Mouse (Mus musculus): ENCODE data around the gene C2cd4c. TPM values are rescaled to one million over a fixed set of nuclear protein-coding genes. Genes with fewer than 3 reads are reported as not detected.

The C2cd4c gene
- polyA plus RNA-seq, 1 experiment from 2014 or later: not detected

DNA sequence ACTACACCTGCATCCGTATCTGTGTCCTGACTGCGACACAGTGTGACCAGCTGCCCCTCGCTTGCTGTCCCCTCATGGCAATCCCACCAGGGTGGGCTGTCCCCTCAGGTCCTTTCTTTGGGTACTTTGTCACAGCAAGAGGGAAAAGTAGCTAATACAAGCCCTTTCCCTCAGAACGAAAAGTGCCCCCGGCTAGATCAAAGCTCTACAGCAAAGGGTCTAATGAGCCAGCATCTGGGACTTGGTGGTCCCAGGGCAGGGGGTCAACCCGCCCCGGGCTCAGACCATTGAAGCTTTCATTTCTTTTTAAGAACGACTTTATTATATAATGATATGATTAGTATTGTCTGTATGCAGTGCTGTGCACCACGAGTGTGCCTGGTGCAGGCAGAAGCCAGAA, 35.5 kb downstream of the C2cd4c start:
- no peak for ATAC-seq (replicated peaks; ENCODE audit: extremely low read depth, insufficient read depth, low FRiP score)
- no peak overlapping the region for H3K4me2 ChIP-seq (ENCODE audit: low read depth, low read length)
- WGBS: 74% methylated on average over 9 of the region's 9 CpGs
- H3K27me3 ChIP-seq (ENCODE audit: control insufficient read depth, insufficient read depth, low read length): no peaks in the 10 kb centered on the region; the same call in 1 of the 2 replicates
- no peak overlapping the region for H3K9ac ChIP-seq (ENCODE audit: low read length)
- peaks cover 2% of the 10 kb centered on the region; the same call in 1 of the 2 replicates for H3K9me3 ChIP-seq (replicated peaks; ENCODE audit: control insufficient read depth, low read length)
- H3K36me3 ChIP-seq (ENCODE audit: control insufficient read depth, insufficient read depth): no peaks in the 10 kb centered on the region
- H3K4me3 ChIP-seq (ENCODE audit: low read length): no peak overlapping the region
- no peak overlapping the region for H3K27ac ChIP-seq (ENCODE audit: low read length)
- no peaks in the 10 kb centered on the region for H3K4me1 ChIP-seq (ENCODE audit: control insufficient read depth, insufficient read depth, low read length)

GRCm38 (mm10) chr10:79577376-79577775, 36.4 kb downstream of the C2cd4c start:
- Histone ChIP-seq H3K9me3 (replicated peaks; ENCODE audit: control insufficient read depth, low read length) (peaks cover 2% of the 10 kb centered on the region; the same call in 1 of the 2 replicates), H3K4me2 (ENCODE audit: low read depth, low read length) (no peak overlapping the region), H3K27me3 (ENCODE audit: control insufficient read depth, insufficient read depth, low read length) (no peaks in the 10 kb centered on the region; the same call in 1 of the 2 replicates), H3K9ac (ENCODE audit: low read length) (no peak overlapping the region), H3K27ac (ENCODE audit: low read length) (no peak overlapping the region), H3K4me1 (ENCODE audit: control insufficient read depth, insufficient read depth, low read length) (no peaks in the 10 kb centered on the region), H3K4me3 (ENCODE audit: low read length) (no peak overlapping the region), H3K36me3 (ENCODE audit: control insufficient read depth, insufficient read depth) (no peaks in the 10 kb centered on the region)
- no peak for ATAC-seq (replicated peaks; ENCODE audit: extremely low read depth, insufficient read depth, low FRiP score)
- WGBS: 73% methylated on average over 4 of the region's 4 CpGs

GRCm38 (mm10) chr10:79575754-79576153, 38.1 kb downstream of the C2cd4c start:
- H3K4me2 ChIP-seq (ENCODE audit: low read depth, low read length): no peak overlapping the region
- H3K4me1 ChIP-seq (ENCODE audit: control insufficient read depth, insufficient read depth, low read length): no peaks in the 10 kb centered on the region
- no peaks in the 10 kb centered on the region; the same call in 1 of the 2 replicates for H3K27me3 ChIP-seq (ENCODE audit: control insufficient read depth, insufficient read depth, low read length)
- 71% methylated on average over 6 of the region's 6 CpGs for WGBS
- ATAC-seq (replicated peaks; ENCODE audit: extremely low read depth, insufficient read depth, low FRiP score): no peak
- H3K9ac ChIP-seq (ENCODE audit: low read length): no peak overlapping the region
- no peak overlapping the region for H3K27ac ChIP-seq (ENCODE audit: low read length)
- H3K36me3 ChIP-seq (ENCODE audit: control insufficient read depth, insufficient read depth): no peaks in the 10 kb centered on the region
- peaks cover under 1% of the 10 kb centered on the region; the same call in 1 of the 2 replicates for H3K9me3 ChIP-seq (replicated peaks; ENCODE audit: control insufficient read depth, low read length)
- no peak overlapping the region for H3K4me3 ChIP-seq (ENCODE audit: low read length)

GRCm38 (mm10) chr10:79574796-79575195, 39.0 kb downstream of the C2cd4c start:
- no peak overlapping the region for H3K4me2 ChIP-seq (ENCODE audit: low read depth, low read length)
- no peaks in the 10 kb centered on the region for H3K27me3 ChIP-seq (ENCODE audit: control insufficient read depth, insufficient read depth, low read length)
- H3K4me3 ChIP-seq (ENCODE audit: low read length): no peak overlapping the region
- no peak for ATAC-seq (replicated peaks; ENCODE audit: extremely low read depth, insufficient read depth, low FRiP score)
- no peak overlapping the region for H3K27ac ChIP-seq (ENCODE audit: low read length)
- 88% methylated on average over 6 of the region's 6 CpGs for WGBS
- no peaks in the 10 kb centered on the region for H3K4me1 ChIP-seq (ENCODE audit: control insufficient read depth, insufficient read depth, low read length)
- no peaks in the 10 kb centered on the region for H3K36me3 ChIP-seq (ENCODE audit: control insufficient read depth, insufficient read depth)
- no peaks in the 10 kb centered on the region for H3K9me3 ChIP-seq (replicated peaks; ENCODE audit: control insufficient read depth, low read length)
- no peak overlapping the region for H3K9ac ChIP-seq (ENCODE audit: low read length)

GRCm38 (mm10) chr10:79574350-79574749, 39.5 kb downstream of the C2cd4c start:
- no peak for ATAC-seq (replicated peaks; ENCODE audit: extremely low read depth, insufficient read depth, low FRiP score)
- Histone ChIP-seq H3K4me3 (ENCODE audit: low read length) (no peak overlapping the region), H3K9me3 (replicated peaks; ENCODE audit: control insufficient read depth, low read length) (no peaks in the 10 kb centered on the region), H3K4me2 (ENCODE audit: low read depth, low read length) (no peak overlapping the region), H3K9ac (ENCODE audit: low read length) (no peak overlapping the region), H3K27ac (ENCODE audit: low read length) (no peak overlapping the region), H3K4me1 (ENCODE audit: control insufficient read depth, insufficient read depth, low read length) (no peaks in the 10 kb centered on the region), H3K27me3 (ENCODE audit: control insufficient read depth, insufficient read depth, low read length) (no peaks in the 10 kb centered on the region), H3K36me3 (ENCODE audit: control insufficient read depth, insufficient read depth) (no peaks in the 10 kb centered on the region)
- WGBS: 80% methylated on average over 8 of the region's 8 CpGs

DNA sequence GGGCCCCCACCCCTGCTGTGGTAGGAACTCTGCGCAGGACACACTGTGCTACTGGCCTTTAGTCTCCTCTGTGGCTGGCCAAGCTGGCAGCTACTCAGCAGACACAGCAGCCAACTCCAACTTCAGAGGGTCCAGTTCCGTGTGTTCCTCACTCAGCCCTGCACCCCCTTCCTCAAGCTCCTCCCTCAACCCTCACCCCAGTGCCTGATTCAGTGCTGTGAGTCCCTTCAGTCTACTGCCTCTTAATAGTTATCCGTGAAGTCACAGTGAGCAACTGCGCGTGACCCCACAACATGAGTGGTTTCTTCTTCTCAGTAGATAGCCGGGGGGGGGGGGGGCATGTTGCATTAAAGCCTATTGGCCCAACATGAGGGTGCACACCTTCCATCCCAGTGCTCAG, 40.2 kb downstream of the C2cd4c start:
- Histone ChIP-seq H3K27me3 (ENCODE audit: control insufficient read depth, insufficient read depth, low read length) (no peaks in the 10 kb centered on the region), H3K9me3 (replicated peaks; ENCODE audit: control insufficient read depth, low read length) (no peaks in the 10 kb centered on the region), H3K4me1 (ENCODE audit: control insufficient read depth, insufficient read depth, low read length) (no peaks in the 10 kb centered on the region), H3K4me3 (ENCODE audit: low read length) (no peak overlapping the region), H3K27ac (ENCODE audit: low read length) (no peak overlapping the region), H3K9ac (ENCODE audit: low read length) (no peak overlapping the region), H3K4me2 (ENCODE audit: low read depth, low read length) (no peak overlapping the region), H3K36me3 (ENCODE audit: control insufficient read depth, insufficient read depth) (no peaks in the 10 kb centered on the region)
- WGBS: 83% methylated on average over 6 of the region's 6 CpGs
- ATAC-seq (replicated peaks; ENCODE audit: extremely low read depth, insufficient read depth, low FRiP score): no peak

- Histone ChIP-seq H3K4me1 (ENCODE audit: control insufficient read depth, insufficient read depth, low read length) (no peaks in the 10 kb centered on the region), H3K27me3 (ENCODE audit: control insufficient read depth, insufficient read depth, low read length) (no peaks in the 10 kb centered on the region), H3K36me3 (ENCODE audit: control insufficient read depth, insufficient read depth) (no peaks in the 10 kb centered on the region), H3K4me3 (ENCODE audit: low read length) (no peak overlapping the region), H3K9ac (ENCODE audit: low read length) (no peak overlapping the region), H3K27ac (ENCODE audit: low read length) (no peak overlapping the region), H3K4me2 (ENCODE audit: low read depth, low read length) (no peak overlapping the region), H3K9me3 (replicated peaks; ENCODE audit: control insufficient read depth, low read length) (no peaks in the 10 kb centered on the region)
- WGBS: 77% methylated on average over 2 of the region's 2 CpGs
- no peak for ATAC-seq (replicated peaks; ENCODE audit: extremely low read depth, insufficient read depth, low FRiP score)
Measured at GRCm38 (mm10) chr10:79571314-79571713, 42.5 kb downstream of the C2cd4c start.

DNA sequence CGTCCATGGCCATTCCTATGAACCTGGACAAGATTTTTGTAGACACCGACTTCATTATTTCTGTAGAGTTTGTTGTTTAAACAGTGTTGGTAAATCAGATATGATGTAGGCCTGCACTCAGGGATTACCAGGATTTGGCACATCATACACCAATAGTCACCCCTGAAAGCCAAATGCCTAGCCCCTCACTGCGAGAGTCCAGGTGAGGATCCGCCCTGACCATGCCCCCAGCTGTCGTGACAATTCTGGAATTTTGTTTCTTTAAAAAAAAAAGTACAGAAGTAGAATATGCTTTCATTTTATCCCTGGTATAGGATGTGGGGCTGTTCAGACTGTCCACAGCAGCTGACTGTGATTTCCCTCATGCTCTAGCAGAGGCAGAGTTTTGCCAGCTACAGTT, 43.9 kb downstream of the C2cd4c start:
- WGBS: 87% methylated on average over 5 of the region's 5 CpGs
- no peak overlapping the region for H3K4me3 ChIP-seq (ENCODE audit: low read length)
- no peak for ATAC-seq (replicated peaks; ENCODE audit: extremely low read depth, insufficient read depth, low FRiP score)

DNA sequence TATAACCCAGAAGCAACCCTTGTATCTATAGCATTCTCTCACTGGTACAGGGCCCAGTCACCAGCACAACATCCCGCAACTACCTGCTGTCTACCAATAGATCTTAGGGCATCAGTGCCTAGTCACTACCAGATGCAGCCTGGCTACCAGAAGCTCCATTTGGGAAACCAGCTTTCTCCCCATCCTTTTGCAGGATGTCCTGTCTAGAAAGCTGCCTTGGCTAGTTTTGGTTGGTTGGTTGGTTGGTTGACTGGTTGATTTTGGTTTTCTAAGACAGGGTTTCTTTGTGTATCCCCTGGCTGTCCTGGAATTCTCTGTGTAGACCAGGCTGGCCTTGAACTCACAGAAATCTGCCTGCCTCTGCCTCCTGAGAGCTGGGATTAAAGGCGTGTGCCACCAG, 54.1 kb downstream of the C2cd4c start:
- 81% methylated on average over 2 of the region's 2 CpGs for WGBS
- ATAC-seq (replicated peaks; ENCODE audit: extremely low read depth, insufficient read depth, low FRiP score): no peak
- no peak overlapping the region for H3K27ac ChIP-seq (ENCODE audit: low read length)
- H3K36me3 ChIP-seq (ENCODE audit: control insufficient read depth, insufficient read depth): no peaks in the 10 kb centered on the region
- no peaks in the 10 kb centered on the region for H3K9me3 ChIP-seq (replicated peaks; ENCODE audit: control insufficient read depth, low read length)
- H3K4me3 ChIP-seq (ENCODE audit: low read length): no peak overlapping the region
- no peak overlapping the region for H3K9ac ChIP-seq (ENCODE audit: low read length)
- no peak overlapping the region for H3K4me2 ChIP-seq (ENCODE audit: low read depth, low read length)
- H3K4me1 ChIP-seq (ENCODE audit: control insufficient read depth, insufficient read depth, low read length): no peaks in the 10 kb centered on the region
- H3K27me3 ChIP-seq (ENCODE audit: control insufficient read depth, insufficient read depth, low read length): no peaks in the 10 kb centered on the region

More for the DNA sequence above, 43.9 kb downstream of the C2cd4c start:
- no peaks in the 10 kb centered on the region for H3K9me3 ChIP-seq (replicated peaks; ENCODE audit: control insufficient read depth, low read length)
- H3K36me3 ChIP-seq (ENCODE audit: control insufficient read depth, insufficient read depth): no peaks in the 10 kb centered on the region
- H3K9ac ChIP-seq (ENCODE audit: low read length): no peak overlapping the region
- no peak overlapping the region for H3K4me2 ChIP-seq (ENCODE audit: low read depth, low read length)
- no peaks in the 10 kb centered on the region for H3K4me1 ChIP-seq (ENCODE audit: control insufficient read depth, insufficient read depth, low read length)
- no peak overlapping the region for H3K27ac ChIP-seq (ENCODE audit: low read length)
- H3K27me3 ChIP-seq (ENCODE audit: control insufficient read depth, insufficient read depth, low read length): no peaks in the 10 kb centered on the region

Data from heart, embryonic 16.5 days (tissue).